Mouse (Mus musculus) gastrocnemius, adult 8-10 months (tissue): ENCODE measurements at regions not wholly inside any gene's neighbourhood (a gene's known extent, or its start where the extent isn't known, plus 50 kb on each side); places are given as distances from the start of the nearest gene placed in this dataset.

Source experiments
- DNase-seq, 2 experiments: peaks; one replicate each; pipeline ENCODE4 v3.0.0; 2022; ENCODE audit warnings: low spot score in 2 of 2

GRCm38 (mm10) chr8:103873598-103874502 is 227.6 kb upstream of the Cdh5 start:
- no peak for DNase-seq

DNA sequence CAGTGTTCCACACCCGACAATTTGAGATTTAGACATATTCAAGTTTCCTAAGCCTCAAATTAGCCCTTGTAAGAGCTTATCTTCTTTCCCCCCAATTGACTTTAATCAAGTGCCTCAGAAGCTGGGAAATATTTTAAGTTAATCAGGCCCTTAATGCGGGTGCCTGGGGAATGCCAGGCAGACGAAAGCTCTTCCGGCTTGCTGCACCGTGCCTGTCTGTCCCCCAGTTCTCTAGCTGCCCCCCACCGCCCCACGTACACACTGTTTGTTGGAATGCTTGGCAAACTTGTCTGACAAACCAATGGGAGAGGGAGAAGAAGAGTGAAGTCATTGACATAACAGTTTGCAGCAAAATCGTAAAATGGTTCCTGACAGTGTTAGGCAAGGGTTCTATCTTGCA is 226.9 kb upstream of the Cdh5 start:
- no peak for DNase-seq

GRCm38 (mm10) chr8:103879505-103879904 is 221.9 kb upstream of the Cdh5 start:
- DNase-seq, result no peak

GRCm38 (mm10) chr8:103880431-103881145 is 220.8 kb upstream of the Cdh5 start:
- no peak for DNase-seq

DNA sequence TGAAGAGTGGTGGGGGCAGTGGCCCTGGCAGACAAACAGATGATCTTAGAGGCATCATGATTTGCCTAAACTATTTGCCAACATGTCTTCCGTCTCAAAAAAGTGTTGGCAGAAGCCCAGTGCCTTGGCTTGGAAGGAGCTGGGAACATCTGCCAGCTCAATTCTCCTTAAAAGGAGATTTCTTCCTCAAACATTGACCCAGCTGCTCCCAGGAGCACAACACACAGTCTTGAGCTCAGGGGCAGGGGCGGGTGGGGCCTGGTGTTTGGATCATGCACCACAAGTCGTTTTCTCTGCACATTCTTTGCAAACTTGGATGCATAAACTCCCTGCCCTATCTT is 220.3 kb upstream of the Cdh5 start:
- peak in 1 of 2 experiments; percentile 7 for DNase-seq

- DNase-seq, result no peak
Observed at GRCm38 (mm10) chr8:103884873-103885780, 216.3 kb upstream of the Cdh5 start.

GRCm38 (mm10) chr8:103894589-103894988 is 206.8 kb upstream of the Cdh5 start:
- DNase-seq, result no peak

DNA sequence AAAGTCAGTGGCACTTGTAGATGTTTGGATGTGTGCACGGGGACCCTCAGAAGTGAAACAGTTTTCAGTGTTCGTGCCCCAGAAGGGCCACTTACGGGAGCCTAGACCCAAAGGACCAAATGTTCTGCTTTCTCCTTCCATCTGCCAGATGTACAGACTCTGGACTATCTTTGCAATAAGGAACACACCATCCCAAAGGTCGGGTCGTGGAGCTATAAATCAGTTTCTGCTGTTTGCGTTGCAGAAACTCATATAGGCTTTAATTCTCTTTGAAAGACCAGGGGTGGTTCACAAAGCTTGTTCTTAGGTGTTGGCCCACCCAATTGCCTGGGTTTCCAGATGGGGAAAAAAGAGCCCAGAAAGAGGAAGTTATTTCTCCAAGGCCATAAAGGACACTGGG is 206.3 kb upstream of the Cdh5 start:
- DNase-seq, result no peak

GRCm38 (mm10) chr8:103897463-103897862 is 204.0 kb upstream of the Cdh5 start:
- no peak for DNase-seq

GRCm38 (mm10) chr8:103902516-103902915 is 198.9 kb upstream of the Cdh5 start:
- DNase-seq, result no peak

- no peak for DNase-seq
Observed at GRCm38 (mm10) chr8:103903635-103904034, 197.8 kb upstream of the Cdh5 start.

GRCm38 (mm10) chr8:103907662-103908061 is 193.8 kb upstream of the Cdh5 start:
- no peak for DNase-seq

DNA sequence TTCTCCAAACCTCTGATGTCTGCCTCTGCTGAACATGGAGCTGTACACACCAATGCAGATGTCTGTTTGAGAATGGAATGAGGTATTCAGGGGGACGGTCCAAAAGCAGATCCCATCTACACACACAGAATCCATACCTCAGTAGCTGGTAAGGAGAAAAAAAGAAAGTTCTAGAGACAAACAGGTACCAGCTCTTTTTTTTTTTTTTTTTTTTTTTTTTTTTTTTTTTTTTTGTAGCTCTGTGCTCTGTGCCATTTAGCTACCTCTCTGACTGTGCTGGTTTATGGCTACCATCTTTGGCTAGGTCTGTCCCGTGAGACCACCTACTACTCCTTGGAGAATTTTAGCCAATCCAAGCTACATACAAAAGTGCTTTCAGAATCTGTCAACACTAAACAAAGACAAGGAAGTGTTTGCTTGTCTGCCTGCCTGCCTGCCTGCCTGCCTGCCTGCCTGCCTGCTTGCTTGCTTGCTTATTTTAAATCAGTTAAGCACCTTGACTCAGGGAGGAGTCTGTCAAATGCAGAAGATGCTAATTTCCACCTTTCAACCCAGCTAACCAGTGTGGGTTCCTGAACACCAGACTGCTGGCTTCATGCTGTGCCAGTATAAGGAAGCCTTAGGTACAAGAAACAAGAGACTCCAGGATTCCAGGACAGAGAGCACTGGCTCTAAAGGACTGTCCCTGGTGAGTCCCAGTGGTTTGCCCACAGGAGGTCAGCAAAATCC is 190.0 kb upstream of the Cdh5 start:
- DNase-seq, result no peak

- no peak for DNase-seq
Observed at GRCm38 (mm10) chr8:103912983-103913926, 188.2 kb upstream of the Cdh5 start.

DNA sequence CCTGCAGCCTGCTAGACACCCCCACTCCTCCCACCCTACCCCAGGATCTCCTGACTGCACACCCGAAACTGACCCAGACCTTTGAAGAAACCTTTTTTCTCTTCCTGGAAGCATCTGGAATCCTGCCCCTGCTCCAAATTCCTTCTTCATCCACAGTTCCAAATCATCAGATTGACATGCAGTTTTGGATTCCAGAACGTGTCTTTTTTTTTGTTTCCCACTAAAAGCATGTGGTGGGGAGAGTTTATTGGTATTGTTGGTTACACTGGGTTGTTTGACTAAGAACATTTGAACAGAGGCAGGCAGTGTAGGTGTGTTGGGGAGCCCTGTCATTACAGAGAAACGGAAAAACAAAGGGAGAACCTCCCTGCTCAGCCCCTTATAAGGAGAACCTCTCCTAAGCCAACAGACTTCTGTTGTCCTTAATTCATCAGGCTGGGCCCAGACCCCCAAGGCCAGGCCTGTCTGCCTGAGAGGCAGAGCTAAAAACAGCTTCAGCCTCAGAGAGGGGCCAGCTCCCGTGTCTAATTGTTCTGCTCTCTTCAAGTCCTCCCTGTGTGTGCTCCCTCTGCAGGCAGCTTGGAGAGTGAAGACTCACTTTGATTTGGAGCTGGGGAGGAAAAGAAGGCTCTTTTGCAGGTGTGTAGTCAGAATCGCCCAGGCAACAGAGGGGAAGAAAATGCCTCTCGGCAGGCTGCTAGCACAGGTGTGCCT is 187.3 kb upstream of the Cdh5 start:
- DNase-seq, result no peak

DNA sequence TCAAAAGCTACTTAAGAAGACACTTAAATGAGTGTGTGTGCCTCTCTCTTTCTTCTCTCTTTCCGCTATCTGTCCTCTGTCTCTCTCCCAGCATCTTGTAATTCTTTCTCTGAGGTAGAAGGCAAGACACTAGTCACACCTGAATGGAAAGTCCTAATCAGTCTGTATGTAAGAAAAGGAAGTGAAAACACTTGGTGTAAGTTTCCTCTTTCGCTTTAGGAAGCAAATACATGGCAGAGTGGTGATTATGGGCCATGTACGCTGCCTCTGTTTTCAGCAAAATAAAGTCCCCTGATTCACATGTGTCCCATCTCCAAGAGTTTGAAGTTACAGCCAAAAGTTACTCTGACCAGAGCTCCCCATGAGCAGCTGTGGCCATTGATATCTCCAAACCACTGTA is 182.1 kb upstream of the Cdh5 start:
- no peak for DNase-seq

DNA sequence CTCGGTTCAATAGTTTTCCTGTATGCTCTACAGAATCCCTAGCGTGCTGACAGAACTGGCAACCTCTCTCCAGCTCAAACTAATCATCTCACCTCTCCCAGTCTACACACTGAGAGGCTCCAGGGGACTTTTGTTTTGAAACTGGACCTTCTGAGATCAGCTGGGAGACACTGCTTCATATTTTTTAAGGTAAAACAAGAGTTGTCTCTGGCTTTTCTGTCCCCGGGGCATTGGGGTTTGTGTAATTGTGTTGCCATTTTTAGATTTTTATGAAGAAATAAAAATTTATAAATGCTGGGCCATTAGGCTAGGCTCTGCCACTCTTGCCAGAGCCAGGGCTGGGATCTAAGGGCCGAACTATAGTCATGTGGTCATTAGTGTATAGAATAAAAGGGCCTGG is 179.8 kb upstream of the Cdh5 start:
- DNase-seq, result no peak

- DNase-seq, result no peak
Observed at GRCm38 (mm10) chr8:103922746-103923145, 178.7 kb upstream of the Cdh5 start.

DNA sequence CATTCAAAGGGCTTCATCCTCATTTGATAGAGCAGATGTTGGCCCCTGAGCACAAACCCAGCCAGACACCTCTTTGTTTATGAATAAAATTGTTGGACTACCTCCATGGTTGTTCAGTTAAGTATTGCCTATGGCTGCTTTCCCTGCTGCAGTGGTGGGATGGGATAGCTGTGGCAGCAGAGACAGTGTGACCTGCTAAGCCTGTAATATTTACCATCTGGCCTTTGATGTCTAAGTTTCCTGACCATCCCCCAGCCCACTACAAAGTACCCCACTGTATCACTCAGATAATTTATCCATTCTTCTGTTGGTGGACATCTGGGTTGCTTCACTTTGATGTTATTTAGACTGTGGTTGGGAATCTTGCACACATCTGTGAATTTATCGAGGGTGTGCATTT is 168.7 kb upstream of the Cdh5 start:
- DNase-seq, result no peak
